Mouse (Mus musculus) brain, embryonic 14.5 days (tissue): Measurements from ENCODE around the gene Cux1. TPM values are rescaled to one million over a fixed set of nuclear protein-coding genes. Genes with fewer than 3 reads are reported as not detected.

Experiments used
- DNase-seq: peaks from one replicate; pipeline ENCODE4 v3.0.0-alpha.2; 2011; ENCODE audit warnings: low read depth
- CTCF ChIP-seq: fragments of 200-500 bp; IDR thresholded peaks from 2 replicates; pipeline ENCODE4 v1.5.1; 2012; ENCODE audit warnings: inconsistent platforms, mild to moderate bottlenecking, moderate library complexity, borderline replicate concordance; ENCODE audit not compliant: insufficient read depth, insufficient read length; ENCODE audit errors: extremely low read depth
- POLR2A ChIP-seq: fragments of 200-500 bp; IDR thresholded peaks from 2 replicates; pipeline ENCODE4 v1.6.1; 2012; ENCODE audit warnings: mild to moderate bottlenecking, inconsistent platforms, borderline replicate concordance; ENCODE audit not compliant: poor library complexity, insufficient read depth, insufficient read length, severe bottlenecking; ENCODE audit errors: extremely low read depth
- polyA plus RNA-seq: library from polyadenylated mRNA; depleted of rRNA; stranded (reverse); fragments of >200 nt; gene quantifications from 2 replicates; pipeline ENCODE4 v1.2.3, GENCODE M21; 2012

The Cux1 gene
- polyA plus RNA-seq, 1 experiment: 92.0 TPM

GRCm38 (mm10) chr5:136518648-136519437, 48.4 kb downstream of the Cux1 start:
- TF ChIP-seq CTCF (no peak), POLR2A (no peak)
- no peak for DNase-seq

GRCm38 (mm10) chr5:136517510-136517909, 49.8 kb downstream of the Cux1 start:
- DNase-seq: peak; percentile 22
- TF ChIP-seq CTCF (no peak), POLR2A (no peak)

- no peak for DNase-seq
- no peak for TF ChIP-seq POLR2A
- TF ChIP-seq CTCF: no peak
Measured at GRCm38 (mm10) chr5:136516593-136516992, 50.7 kb downstream of the Cux1 start.

- TF ChIP-seq POLR2A (no peak), CTCF (no peak)
- DNase-seq: peak; percentile 67
Measured at GRCm38 (mm10) chr5:136514049-136514677, 53.1 kb downstream of the Cux1 start.

- DNase-seq: no peak
- no peak for TF ChIP-seq CTCF
- no peak for TF ChIP-seq POLR2A
Measured at GRCm38 (mm10) chr5:136512103-136512674, 55.1 kb downstream of the Cux1 start.

- peak; percentile 70 for DNase-seq
- no peak for TF ChIP-seq POLR2A
- no peak for TF ChIP-seq CTCF
Measured at GRCm38 (mm10) chr5:136511378-136511777, 55.9 kb downstream of the Cux1 start.

GRCm38 (mm10) chr5:136510609-136511008, 56.7 kb downstream of the Cux1 start:
- TF ChIP-seq POLR2A: no peak
- no peak for TF ChIP-seq CTCF
- DNase-seq: no peak

GRCm38 (mm10) chr5:136507629-136508028, 59.7 kb downstream of the Cux1 start:
- DNase-seq: no peak
- TF ChIP-seq CTCF: no peak
- no peak for TF ChIP-seq POLR2A

GRCm38 (mm10) chr5:136506262-136506661, 61.0 kb downstream of the Cux1 start:
- DNase-seq: peak; percentile 51
- no peak for TF ChIP-seq CTCF
- TF ChIP-seq POLR2A: no peak

- DNase-seq: no peak
- TF ChIP-seq POLR2A: no peak
- no peak for TF ChIP-seq CTCF
Measured at GRCm38 (mm10) chr5:136502491-136503086, 64.7 kb downstream of the Cux1 start.

- TF ChIP-seq POLR2A (no peak), CTCF (no peak)
- no peak for DNase-seq
Measured at GRCm38 (mm10) chr5:136500307-136500871, 66.9 kb downstream of the Cux1 start.

GRCm38 (mm10) chr5:136499316-136499715, 68.0 kb downstream of the Cux1 start:
- TF ChIP-seq POLR2A (no peak), CTCF (no peak)
- peak; percentile 43 for DNase-seq

GRCm38 (mm10) chr5:136498741-136499140, 68.5 kb downstream of the Cux1 start:
- no peak for DNase-seq
- no peak for TF ChIP-seq CTCF
- TF ChIP-seq POLR2A: no peak

- no peak for DNase-seq
- no peak for TF ChIP-seq CTCF
- TF ChIP-seq POLR2A: no peak
Measured at GRCm38 (mm10) chr5:136497301-136497700, 70.0 kb downstream of the Cux1 start.

- DNase-seq: no peak
- TF ChIP-seq POLR2A (no peak), CTCF (no peak)
Measured at GRCm38 (mm10) chr5:136495581-136495980, 71.7 kb downstream of the Cux1 start.
